Comparison of ENCODE assay signal across 9 mouse cellular contexts in genomic region chr11:54054257-54054656, GRCm38 (mm10). TPM values are rescaled to one million over a fixed set of nuclear protein-coding genes. Genes with fewer than 3 reads are reported as not detected.
A peak's percentile ranks its signal among the peaks of the same experiment; 100 is the strongest.
DNase-seq lines count a peak whose midpoint lies in the region; ATAC-seq and TF ChIP-seq lines count a peak whose summit lies in the region.
"Had no signal": no experiment of that assay in that cellular context is flagged by ENCODE, and none has a peak within 500 bp of the region (broad histone marks: within the 10 kb centered on the region; RNA-seq: fewer than 3 reads in every experiment).

No protein-coding gene starts in this region.

- TF ChIP-seq POLR2A in small intestine, adult 2 months (IDR thresholded peaks at IDR 0.05; ENCODE audit: low read depth, low read length): no peak

- H3K4me2 ChIP-seq in heart, postnatal 0 days (ENCODE audit: low read depth, low read length): no peak overlapping the region
- no peak overlapping the region for H3K4me2 ChIP-seq in heart, embryonic 12.5 days
- H3K4me2 ChIP-seq: embryonic facial prominence, embryonic 12.5 days had no signal

- H3K27me3 ChIP-seq in heart, postnatal 0 days (ENCODE audit: control insufficient read depth, insufficient read depth, low read length): peaks cover 4% of the 10 kb centered on the region; the same call in 1 of the 2 replicates
- H3K27me3 ChIP-seq in heart, embryonic 12.5 days (replicated peaks): peaks cover 29% of the 10 kb centered on the region
- H3K27me3 ChIP-seq in small intestine, adult 2 months (ENCODE audit: control insufficient read depth, insufficient read depth, low read length): no peaks in the 10 kb centered on the region
- H3K27me3 ChIP-seq: embryonic facial prominence, embryonic 12.5 days had no signal

- no peak for TF ChIP-seq EP300 in heart, postnatal 0 days (IDR thresholded peaks at IDR 0.05; ENCODE audit: low read depth)

- no peak overlapping the region for H3K27ac ChIP-seq in heart, postnatal 0 days (ENCODE audit: low read depth)
- H3K27ac ChIP-seq in heart, embryonic 12.5 days (ENCODE audit: poor library complexity, severe bottlenecking): no peak overlapping the region
- no peak overlapping the region for H3K27ac ChIP-seq in small intestine, adult 2 months (ENCODE audit: insufficient read depth, low read depth, low read length)
- H3K27ac ChIP-seq: embryonic facial prominence, embryonic 12.5 days had no signal

- no peak for DNase-seq in heart, postnatal 0 days (ENCODE audit: low spot score)
- peak; percentile 54 for DNase-seq in urinary bladder, postnatal 14 days (ENCODE audit: low spot score)
- no peak for DNase-seq in urinary bladder, postnatal 10 days (ENCODE audit: low spot score)
- peak; percentile 83 to 90 for DNase-seq in cerebellum, postnatal 10 days
- peak; percentile 71 to 73 for DNase-seq in left cerebral cortex, postnatal 14 days (ENCODE audit: low spot score in 2 of 2)
- DNase-seq in right cerebral cortex, postnatal 36 days (ENCODE audit: low spot score in 2 of 2): no peak

- H3K9ac ChIP-seq in heart, postnatal 0 days (replicated peaks; ENCODE audit: low read depth, low read length): no peak overlapping the region
- no peak overlapping the region for H3K9ac ChIP-seq in heart, embryonic 12.5 days
- H3K9ac ChIP-seq: embryonic facial prominence, embryonic 12.5 days had no signal

- intact Hi-C loops in left cerebral cortex, postnatal 14 days (cut with DNase I): loop anchor here (2.0 to 5.0 kb wide), 2 partner anchors 51 to 122 kb away; no protein-coding TSS in a partner anchor

- no peak overlapping the region for H3K4me3 ChIP-seq in heart, postnatal 0 days (ENCODE audit: low read depth, low read length)
- H3K4me3 ChIP-seq in heart, embryonic 12.5 days: no peak overlapping the region
- H3K4me3 ChIP-seq in small intestine, adult 2 months (ENCODE audit: low read depth, low read length): no peak overlapping the region
- H3K4me3 ChIP-seq: embryonic facial prominence, embryonic 12.5 days had no signal

- H3K4me1 ChIP-seq in heart, postnatal 0 days (ENCODE audit: control insufficient read depth, insufficient read depth): no peaks in the 10 kb centered on the region; the same call in 1 of the 2 replicates
- H3K4me1 ChIP-seq in heart, embryonic 12.5 days (replicated peaks): peaks cover 15% of the 10 kb centered on the region
- H3K4me1 ChIP-seq in small intestine, adult 2 months (ENCODE audit: control insufficient read depth, insufficient read depth, insufficient read length, low read length): peaks cover 10% of the 10 kb centered on the region

- no peaks in the 10 kb centered on the region for H3K36me3 ChIP-seq in heart, postnatal 0 days (replicated peaks; ENCODE audit: control insufficient read depth, insufficient read depth, low read length)
- H3K36me3 ChIP-seq in heart, embryonic 12.5 days: no peaks in the 10 kb centered on the region
- H3K36me3 ChIP-seq in small intestine, adult 2 months (ENCODE audit: control insufficient read depth, insufficient read depth, low read length): no peaks in the 10 kb centered on the region

- H3K9me3 ChIP-seq in heart, postnatal 0 days (replicated peaks; ENCODE audit: control insufficient read depth, low read length): no peaks in the 10 kb centered on the region
- no peaks in the 10 kb centered on the region for H3K9me3 ChIP-seq in heart, embryonic 12.5 days (replicated peaks)
- H3K9me3 ChIP-seq: embryonic facial prominence, embryonic 12.5 days had no signal

- peak; percentile 76 for TF ChIP-seq CTCF in heart, postnatal 0 days (IDR thresholded peaks at IDR 0.05; ENCODE audit: low read depth)
- TF ChIP-seq CTCF in small intestine, adult 2 months (IDR thresholded peaks at IDR 0.05; ENCODE audit: extremely low read depth, insufficient read length, insufficient replicate concordance, low read depth, low read length): peak; percentile 50; the same call in 1 of the 2 replicates

- ATAC-seq in heart, postnatal 0 days (ENCODE audit: insufficient read depth, low read depth): no peak
- no peak for ATAC-seq in heart, embryonic 12.5 days (ENCODE audit: insufficient number of reproducible peaks, low FRiP score)

- WGBS in heart, postnatal 0 days: 35% methylated on average over 6 of the region's 6 CpGs
- 22% methylated on average over 6 of the region's 6 CpGs for WGBS in heart, embryonic 12.5 days
- 18% methylated on average over 6 of the region's 6 CpGs for WGBS in small intestine, adult 2 months

RNA-seq across cellular contexts. Expression of gene Pdlim4, which starts 14.6 kb away (rescaled TPM):
- total RNA-seq in heart, postnatal 0 days (2014; rRNA removed; ENCODE audit: low replicate concordance): 14.2 and 29.3 TPM in 2 replicates
- 23.6 and 26.6 TPM in 2 replicates for polyA plus RNA-seq in heart, postnatal 0 days (2015; fragmentation: Nextera tagmentation; extraction: Ambion mirVana)
- polyA plus RNA-seq in heart, embryonic 12.5 days (2016; fragmentation: Nextera tagmentation; extraction: Ambion mirVana): 7.1 and 7.3 TPM in 2 replicates
- 10 to 100 TPM; 10.9 to 12.0 TPM for total RNA-seq in left cerebral cortex, postnatal 14 days (2021)
- 15.6 and 16.6 TPM in 2 replicates for polyA plus RNA-seq in small intestine, adult 2 months (2012; rRNA removed)

RNA-seq across cellular contexts. Expression of gene Slc22a4, which starts 26.4 kb away (rescaled TPM):
- total RNA-seq in heart, postnatal 0 days (2014; rRNA removed; ENCODE audit: low replicate concordance): 2.1 TPM in 2 replicates
- polyA plus RNA-seq in heart, postnatal 0 days (2015; fragmentation: Nextera tagmentation; extraction: Ambion mirVana): 0.70 and 0.96 TPM in 2 replicates
- 4.0 and 4.3 TPM in 2 replicates for polyA plus RNA-seq in heart, embryonic 12.5 days (2016; fragmentation: Nextera tagmentation; extraction: Ambion mirVana)
- 1 to 10 TPM; 4.0 to 4.5 TPM for total RNA-seq in left cerebral cortex, postnatal 14 days (2021)
- polyA plus RNA-seq in small intestine, adult 2 months (2012; rRNA removed): 6.3 and 18.9 TPM in 2 replicates

RNA-seq across cellular contexts. Expression of gene P4ha2, which starts 45.6 kb away (rescaled TPM):
- 49.0 and 67.2 TPM in 2 replicates for total RNA-seq in heart, postnatal 0 days (2014; rRNA removed; ENCODE audit: low replicate concordance)
- polyA plus RNA-seq in heart, postnatal 0 days (2015; fragmentation: Nextera tagmentation; extraction: Ambion mirVana): 18.9 and 19.8 TPM in 2 replicates
- polyA plus RNA-seq in heart, embryonic 12.5 days (2016; fragmentation: Nextera tagmentation; extraction: Ambion mirVana): 56.5 and 62.1 TPM in 2 replicates
- 10 to 100 TPM; 16.6 to 18.3 TPM for total RNA-seq in left cerebral cortex, postnatal 14 days (2021)
- 1.5 and 1.8 TPM in 2 replicates for polyA plus RNA-seq in small intestine, adult 2 months (2012; rRNA removed)

Comparison
In these comparisons a context has a peak if more than half of its experiments do, and no peak if none do; other contexts are left out.
1. DNase-seq: peak in urinary bladder, postnatal 14 days (single experiment), cerebellum, postnatal 10 days (2 of 2) and left cerebral cortex, postnatal 14 days (2 of 2); none in heart, postnatal 0 days (single experiment), urinary bladder, postnatal 10 days (single experiment) and right cerebral cortex, postnatal 36 days (0 of 2).